Mouse (Mus musculus): Measurements from ENCODE around the gene Gm20683.

Gene Gm20683

GRCm38 (mm10) chr17:25841117-25841880 lies at the start of gene Gm20683:
Gm20683 (minus strand) TSS chr17:25841763.
- DNase-seq (ENCODE audit: low spot score in 2 of 2) = no peak

- DNase-seq (ENCODE audit: low spot score in 2 of 2) = no peak
Measured at GRCm38 (mm10) chr17:25888837-25889236, 47.3 kb upstream of the Gm20683 start.

GRCm38 (mm10) chr17:25887467-25887866 lies 45.9 kb upstream of the Gm20683 start:
- no peak for DNase-seq (ENCODE audit: low spot score in 2 of 2)

- DNase-seq (ENCODE audit: low spot score in 2 of 2) = no peak
Measured at GRCm38 (mm10) chr17:25886806-25887205, 45.2 kb upstream of the Gm20683 start.

GRCm38 (mm10) chr17:25885636-25886035 lies 44.1 kb upstream of the Gm20683 start:
- DNase-seq (ENCODE audit: low spot score in 2 of 2) = no peak

GRCm38 (mm10) chr17:25883824-25884223 lies 42.3 kb upstream of the Gm20683 start:
- DNase-seq (ENCODE audit: low spot score in 2 of 2) = no peak

- DNase-seq (ENCODE audit: low spot score in 2 of 2) = no peak
Measured at GRCm38 (mm10) chr17:25883268-25883667, 41.7 kb upstream of the Gm20683 start.

GRCm38 (mm10) chr17:25882306-25882705 lies 40.7 kb upstream of the Gm20683 start:
- DNase-seq (ENCODE audit: low spot score in 2 of 2) = no peak

- DNase-seq (ENCODE audit: low spot score in 2 of 2) = no peak
Measured at GRCm38 (mm10) chr17:25881691-25882090, 40.1 kb upstream of the Gm20683 start.

GRCm38 (mm10) chr17:25880913-25881641 lies 39.5 kb upstream of the Gm20683 start:
- DNase-seq (ENCODE audit: low spot score in 2 of 2) = no peak

GRCm38 (mm10) chr17:25880196-25880910 lies 38.8 kb upstream of the Gm20683 start, which contains the start of gene Wfikkn1:
Wfikkn1 (minus strand) TSS chr17:25880858.
- no peak for DNase-seq (ENCODE audit: low spot score in 2 of 2)

- no peak for DNase-seq (ENCODE audit: low spot score in 2 of 2)
Measured at GRCm38 (mm10) chr17:25879750-25880149, 38.2 kb upstream of the Gm20683 start.

GRCm38 (mm10) chr17:25879261-25879660 lies 37.7 kb upstream of the Gm20683 start:
- no peak for DNase-seq (ENCODE audit: low spot score in 2 of 2)

- DNase-seq (ENCODE audit: low spot score in 2 of 2) = no peak
Measured at GRCm38 (mm10) chr17:25878611-25879180, 37.1 kb upstream of the Gm20683 start.

GRCm38 (mm10) chr17:25877741-25878610 lies 36.4 kb upstream of the Gm20683 start:
- no peak for DNase-seq (ENCODE audit: low spot score in 2 of 2)

GRCm38 (mm10) chr17:25877025-25877424 lies 35.5 kb upstream of the Gm20683 start:
- DNase-seq (ENCODE audit: low spot score in 2 of 2) = no peak

GRCm38 (mm10) chr17:25876347-25876915 lies 34.9 kb upstream of the Gm20683 start:
- no peak for DNase-seq (ENCODE audit: low spot score in 2 of 2)

GRCm38 (mm10) chr17:25875171-25876136 lies 33.9 kb upstream of the Gm20683 start:
- peak; percentile 73 to 89 for DNase-seq (ENCODE audit: low spot score in 2 of 2)

- DNase-seq (ENCODE audit: low spot score in 2 of 2) = peak; percentile 81 to 100
Measured at GRCm38 (mm10) chr17:25874721-25875170, 33.2 kb upstream of the Gm20683 start, which contains the start of gene Mettl26. Mettl26 (plus strand) TSS chr17:25875074.

All from left cerebral cortex, adult 9 months (tissue).